Comparison of ENCODE assay signal across 17 mouse cellular contexts in genomic region chr16:59534349-59534748, GRCm38 (mm10).
DNase-seq lines count a peak whose midpoint lies in the region; ATAC-seq and TF ChIP-seq lines count a peak whose summit lies in the region.
"Had no signal": no experiment of that assay in that cellular context is flagged by ENCODE, and none has a peak within 500 bp of the region (broad histone marks: within the 10 kb centered on the region; RNA-seq: fewer than 3 reads in every experiment).

No protein-coding gene starts in this region.

- H3K36me3 ChIP-seq in heart, embryonic 11.5 days (ENCODE audit: control insufficient read depth, insufficient read depth, low read length): peaks cover 16% of the 10 kb centered on the region
- H3K36me3 ChIP-seq in ES-Bruce4 (ENCODE audit: control insufficient read depth, insufficient read depth, low read length, poor library complexity, severe bottlenecking): no peaks in the 10 kb centered on the region; the same call in 1 of the 2 replicates

- peaks cover 4% of the 10 kb centered on the region; the same call in 1 of the 2 replicates for H3K4me1 ChIP-seq in heart, embryonic 11.5 days (ENCODE audit: control insufficient read depth, insufficient read depth, low read length)
- no peaks in the 10 kb centered on the region for H3K4me1 ChIP-seq in ES-Bruce4 (ENCODE audit: control insufficient read depth, insufficient read depth, low read length)
- H3K4me1 ChIP-seq: neural tube, embryonic 12.5 days had no signal

- no peak overlapping the region for H3K4me2 ChIP-seq in heart, embryonic 11.5 days
- H3K4me2 ChIP-seq: neural tube, embryonic 12.5 days had no signal

- H3K4me3 ChIP-seq in heart, embryonic 11.5 days (ENCODE audit: low read depth, low read length): no peak overlapping the region
- peak overlapping the region; percentile 29; the same call in 1 of the 2 replicates for H3K4me3 ChIP-seq in ES-Bruce4 (ENCODE audit: low read depth, low read length)
- no peak overlapping the region for H3K4me3 ChIP-seq in layer of hippocampus, adult 2 months
- H3K4me3 ChIP-seq: erythroblast, embryonic 14.5 days; neural tube, embryonic 12.5 days had no signal

- intact Hi-C loops in heart, postnatal 10 days (cut with DNase I): no loop called here

- no peak for TF ChIP-seq EP300 in ES-Bruce4 (IDR thresholded peaks at IDR 0.05; ENCODE audit: insufficient read depth, low read depth, low read length)

- 86% methylated on average over 11 of the region's 11 CpGs for WGBS in heart, embryonic 11.5 days (ENCODE audit: insufficient replicate concordance)

- H3K9me3 ChIP-seq in heart, embryonic 11.5 days (replicated peaks; ENCODE audit: control insufficient read depth, low read length): no peaks in the 10 kb centered on the region
- H3K9me3 ChIP-seq in ES-Bruce4 (replicated peaks; ENCODE audit: control insufficient read depth, insufficient read depth, low read length, poor library complexity, severe bottlenecking): no peaks in the 10 kb centered on the region
- H3K9me3 ChIP-seq: neural tube, embryonic 12.5 days had no signal

- H3K27me3 ChIP-seq in heart, embryonic 11.5 days (ENCODE audit: control insufficient read depth, insufficient read depth, low read length): no peaks in the 10 kb centered on the region
- H3K27me3 ChIP-seq in ES-Bruce4 (ENCODE audit: control insufficient read depth, insufficient read depth, low read length, poor library complexity, severe bottlenecking): no peaks in the 10 kb centered on the region
- H3K27me3 ChIP-seq: neural tube, embryonic 12.5 days; Patski had no signal

- no peak overlapping the region for H3K9ac ChIP-seq in heart, embryonic 11.5 days (ENCODE audit: low read depth, low read length)
- no peak overlapping the region for H3K9ac ChIP-seq in ES-Bruce4 (ENCODE audit: low read depth, poor library complexity, severe bottlenecking)
- H3K9ac ChIP-seq: neural tube, embryonic 12.5 days had no signal

- no peak for TF ChIP-seq POLR2A in ES-Bruce4 (IDR thresholded peaks at IDR 0.05; ENCODE audit: insufficient read depth, low read length)

- peak; percentile 95 for DNase-seq in heart, adult 11 months
- peak; percentile 69 to 74 for DNase-seq in gastrocnemius, adult 8-10 months (ENCODE audit: low spot score in 2 of 2)
- peak; percentile 46 to 47 for DNase-seq in heart, postnatal 10 days
- DNase-seq in kidney, adult 18-20 months: no peak
- DNase-seq in layer of hippocampus, postnatal 14 days (ENCODE audit: low spot score in 2 of 2): no peak
- DNase-seq in layer of hippocampus, adult 2 months (ENCODE audit: low spot score in 2 of 2): no peak
- DNase-seq: B cell, adult 2 months; embryo, embryonic 11 days; lung, adult 18-20 months; thymus, postnatal 14 days had no signal

- H3K27ac ChIP-seq in heart, embryonic 11.5 days (ENCODE audit: low read depth, low read length): no peak overlapping the region
- no peak overlapping the region for H3K27ac ChIP-seq in ES-Bruce4 (ENCODE audit: insufficient read depth, low read length)
- H3K27ac ChIP-seq in layer of hippocampus, adult 2 months: no peak overlapping the region
- H3K27ac ChIP-seq: neural tube, embryonic 12.5 days had no signal

- no peak for ATAC-seq in heart, embryonic 11.5 days (replicated peaks; ENCODE audit: insufficient number of reproducible peaks, low FRiP score, low TSS enrichment)
- ATAC-seq: activated CD4-positive, CD25-positive, alpha-beta regulatory T cell, adult 4 months; forebrain, embryonic 14.5 days; Patski had no signal

- no peak for TF ChIP-seq CTCF in ES-Bruce4 (IDR thresholded peaks at IDR 0.05; ENCODE audit: low read depth, low read length)
- TF ChIP-seq CTCF in layer of hippocampus, adult 2 months (conservative IDR thresholded peaks at IDR 0.05): no peak

Comparison
In these comparisons a context has a peak if more than half of its experiments do, and no peak if none do; other contexts are left out.
1. DNase-seq: peak in heart, adult 11 months (single experiment), gastrocnemius, adult 8-10 months (2 of 2) and heart, postnatal 10 days (2 of 2); none in kidney, adult 18-20 months (single experiment), layer of hippocampus, postnatal 14 days (0 of 2) and layer of hippocampus, adult 2 months (0 of 2).